Mouse (Mus musculus): ENCODE results near the gene Nacc2.

The Nacc2 gene

GRCm38 (mm10) chr2:26093897-26094296 is 29.1 kb downstream of the Nacc2 start:
- DNase-seq (ENCODE audit: low spot score), result no peak

- DNase-seq (ENCODE audit: low spot score), result peak; percentile 25
Measured at GRCm38 (mm10) chr2:26091771-26092393, 31.1 kb downstream of the Nacc2 start.

- peak; percentile 18 for DNase-seq (ENCODE audit: low spot score)
Measured at GRCm38 (mm10) chr2:26090876-26091770, 31.9 kb downstream of the Nacc2 start.

DNA sequence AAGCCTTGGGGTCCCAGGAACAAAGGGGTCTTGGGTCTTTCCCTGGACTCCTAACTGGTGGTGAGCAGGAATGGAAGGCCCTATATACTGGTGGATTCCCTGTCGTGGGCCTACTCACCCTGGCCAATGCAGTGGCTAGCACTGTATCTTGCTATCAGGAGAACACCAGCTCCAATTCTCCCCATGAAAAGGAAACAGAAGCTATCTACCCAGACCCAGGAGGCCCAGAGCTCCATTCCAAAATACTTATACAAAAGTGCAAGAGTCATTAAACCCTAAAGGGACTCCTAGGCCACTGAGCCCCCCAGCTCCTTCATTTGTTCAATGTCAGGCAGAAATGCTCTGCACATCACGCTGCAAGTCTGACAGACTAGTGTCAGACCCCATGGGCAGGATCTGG is 34.0 kb downstream of the Nacc2 start:
- no peak for DNase-seq (ENCODE audit: low spot score)

DNA sequence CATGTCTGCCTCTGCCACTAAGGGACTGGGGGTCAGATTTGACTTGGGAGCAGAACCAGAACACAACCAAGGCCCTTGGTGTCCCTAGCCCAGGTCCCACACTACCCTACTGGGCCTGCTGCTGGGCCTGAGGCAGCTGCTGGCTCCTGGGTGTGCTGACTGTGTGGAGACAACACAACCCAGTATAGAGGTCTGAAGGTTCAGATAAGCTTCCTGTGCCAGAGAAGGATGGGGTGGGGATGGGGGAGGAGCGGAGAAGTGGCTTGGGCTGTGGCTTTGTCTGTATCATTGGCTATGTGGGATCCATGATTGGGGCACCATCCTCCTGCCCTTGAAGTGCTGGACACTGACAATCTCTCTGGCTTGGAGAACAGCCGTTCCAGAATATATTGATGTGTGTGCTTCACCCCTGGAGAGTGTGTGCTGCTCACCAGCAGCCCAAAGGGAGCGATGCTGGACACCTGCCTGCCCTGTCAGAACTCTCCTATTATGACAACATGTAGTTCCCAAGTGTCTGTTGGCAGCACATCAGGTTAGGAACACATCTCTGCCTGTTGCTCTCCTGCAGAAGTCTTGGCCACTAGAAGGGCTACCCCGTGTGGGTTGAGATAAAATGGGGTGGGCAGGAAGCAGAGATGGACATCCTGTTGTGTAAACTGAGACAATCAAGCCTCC is 36.0 kb downstream of the Nacc2 start:
- DNase-seq (ENCODE audit: low spot score), result no peak

GRCm38 (mm10) chr2:26086505-26086904 is 36.5 kb downstream of the Nacc2 start:
- DNase-seq (ENCODE audit: low spot score), result no peak

DNA sequence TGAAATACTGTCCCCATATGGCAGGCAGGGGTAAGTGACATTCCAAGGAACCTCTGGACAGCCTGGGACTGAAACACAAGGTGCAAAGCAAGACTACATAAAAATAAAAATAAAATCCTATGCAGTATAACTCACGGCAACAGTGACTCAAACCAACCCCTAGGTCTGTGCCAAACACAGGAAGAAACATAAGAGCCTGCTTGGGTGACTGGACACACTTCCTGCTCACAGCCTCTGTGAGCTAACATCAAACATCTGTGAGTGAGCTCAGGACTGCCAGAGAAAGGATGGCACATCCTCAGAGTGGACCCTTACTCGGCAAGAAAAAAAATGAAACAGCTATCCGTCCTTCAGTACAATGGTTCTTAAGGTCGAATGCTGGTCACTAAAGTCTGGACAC is 40.1 kb downstream of the Nacc2 start:
- no peak for DNase-seq (ENCODE audit: low spot score)

DNA sequence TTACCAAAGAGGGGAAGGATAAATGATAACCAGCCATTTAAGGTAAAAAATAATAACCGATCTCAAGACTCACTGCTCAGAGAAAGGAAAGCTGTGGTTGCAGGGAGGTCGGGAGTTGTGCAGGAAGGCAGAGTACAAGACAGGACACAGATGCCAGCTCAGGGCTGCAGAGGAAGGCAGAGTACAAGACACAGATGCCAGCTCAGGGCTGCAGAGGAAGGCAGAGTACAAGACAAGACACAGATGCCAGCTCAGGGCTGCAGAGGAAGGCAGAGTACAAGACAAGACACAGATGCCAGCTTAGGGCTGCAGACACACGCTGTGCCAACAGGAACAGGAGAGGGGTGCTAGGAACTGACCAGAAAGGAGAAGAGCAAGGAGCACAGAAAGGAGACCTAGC is 42.2 kb downstream of the Nacc2 start:
- DNase-seq (ENCODE audit: low spot score), result no peak

DNA sequence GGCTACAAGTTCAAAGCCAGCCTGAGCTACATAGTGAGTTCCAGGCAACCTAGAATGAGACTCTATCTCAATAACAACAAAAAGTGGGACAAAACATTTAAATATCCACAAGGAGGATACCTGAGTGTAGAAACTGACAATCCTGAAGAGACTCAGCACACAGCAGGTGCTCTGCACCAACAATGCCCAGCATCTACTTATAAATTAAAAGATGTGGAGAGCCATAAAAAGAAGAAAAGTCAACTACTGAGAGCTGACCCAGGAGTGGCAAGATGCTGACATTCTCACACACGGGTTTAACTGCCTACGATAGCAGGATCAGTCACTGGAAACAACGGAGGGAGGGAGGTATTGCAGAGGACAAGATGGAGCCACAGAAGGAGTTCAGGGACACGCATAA is 43.6 kb downstream of the Nacc2 start:
- DNase-seq (ENCODE audit: low spot score), result no peak

DNA sequence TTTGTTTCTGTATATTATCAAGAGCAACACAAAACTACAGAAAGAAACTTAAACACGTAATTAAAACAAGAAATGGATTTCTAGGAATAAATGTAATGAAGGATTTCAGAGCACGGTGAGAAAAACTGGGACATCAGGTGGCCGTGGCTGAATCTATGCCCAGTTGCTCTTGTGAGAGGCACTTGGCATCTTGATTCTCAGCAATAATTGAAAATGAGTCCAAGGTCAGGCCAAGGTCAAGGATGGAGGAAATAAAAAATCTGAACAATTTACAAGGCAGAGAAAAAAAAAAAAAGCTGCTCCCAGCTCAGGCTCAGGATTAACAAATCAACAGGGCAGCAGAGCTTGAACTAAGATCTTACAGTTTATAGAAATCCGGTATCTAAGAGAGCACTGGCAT is 46.0 kb downstream of the Nacc2 start:
- DNase-seq (ENCODE audit: low spot score), result no peak

GRCm38 (mm10) chr2:26076121-26076520 is 46.9 kb downstream of the Nacc2 start:
- no peak for DNase-seq (ENCODE audit: low spot score)

- DNase-seq (ENCODE audit: low spot score), result no peak
Measured at GRCm38 (mm10) chr2:26074551-26074950, 48.5 kb downstream of the Nacc2 start.

DNA sequence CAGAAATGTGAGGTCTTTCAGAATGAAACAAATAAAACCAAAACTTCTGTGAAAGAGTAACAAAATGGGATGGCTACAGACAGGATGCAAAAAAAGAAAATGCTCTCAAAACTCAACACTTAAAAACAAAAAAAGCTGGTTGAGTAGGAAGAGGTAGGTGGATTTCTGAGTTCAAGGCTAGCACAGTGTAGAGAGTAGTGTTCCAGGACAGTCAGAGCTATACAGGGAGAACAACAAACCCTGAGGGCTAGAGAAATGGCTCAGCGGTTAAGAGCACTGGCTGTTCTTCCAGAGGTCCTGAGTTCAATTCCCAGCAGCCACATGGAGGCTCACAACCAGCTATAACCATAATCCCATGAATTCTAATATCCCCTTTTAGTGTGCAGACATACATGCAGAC is 54.4 kb downstream of the Nacc2 start:
- no peak for DNase-seq (ENCODE audit: low spot score)

DNA sequence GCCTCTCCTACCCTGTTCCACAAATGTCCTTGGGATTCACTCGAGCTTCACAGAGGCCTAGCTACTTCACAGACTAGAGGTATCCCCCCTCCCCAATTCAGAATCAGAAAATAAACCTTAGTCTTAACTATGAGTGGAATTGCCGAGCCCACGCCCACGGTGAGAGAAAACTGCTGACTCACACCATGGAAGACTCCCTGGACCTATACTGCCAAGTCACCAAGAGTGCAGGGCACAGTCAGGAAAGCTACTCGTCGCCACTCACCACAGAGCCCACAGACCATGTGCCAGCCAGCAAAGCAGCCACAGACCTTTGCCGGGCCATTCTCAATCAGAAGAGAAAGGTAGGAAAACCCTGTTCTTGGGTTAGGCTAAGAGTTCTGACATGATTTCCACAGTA is 54.8 kb downstream of the Nacc2 start:
- DNase-seq (ENCODE audit: low spot score), result no peak

GRCm38 (mm10) chr2:26066527-26066926 is 56.5 kb downstream of the Nacc2 start:
- no peak for DNase-seq (ENCODE audit: low spot score)

- no peak for DNase-seq (ENCODE audit: low spot score)
Measured at GRCm38 (mm10) chr2:26062742-26063427, 60.1 kb downstream of the Nacc2 start.

- no peak for DNase-seq (ENCODE audit: low spot score)
Measured at GRCm38 (mm10) chr2:26062241-26062640, 60.8 kb downstream of the Nacc2 start.

DNA sequence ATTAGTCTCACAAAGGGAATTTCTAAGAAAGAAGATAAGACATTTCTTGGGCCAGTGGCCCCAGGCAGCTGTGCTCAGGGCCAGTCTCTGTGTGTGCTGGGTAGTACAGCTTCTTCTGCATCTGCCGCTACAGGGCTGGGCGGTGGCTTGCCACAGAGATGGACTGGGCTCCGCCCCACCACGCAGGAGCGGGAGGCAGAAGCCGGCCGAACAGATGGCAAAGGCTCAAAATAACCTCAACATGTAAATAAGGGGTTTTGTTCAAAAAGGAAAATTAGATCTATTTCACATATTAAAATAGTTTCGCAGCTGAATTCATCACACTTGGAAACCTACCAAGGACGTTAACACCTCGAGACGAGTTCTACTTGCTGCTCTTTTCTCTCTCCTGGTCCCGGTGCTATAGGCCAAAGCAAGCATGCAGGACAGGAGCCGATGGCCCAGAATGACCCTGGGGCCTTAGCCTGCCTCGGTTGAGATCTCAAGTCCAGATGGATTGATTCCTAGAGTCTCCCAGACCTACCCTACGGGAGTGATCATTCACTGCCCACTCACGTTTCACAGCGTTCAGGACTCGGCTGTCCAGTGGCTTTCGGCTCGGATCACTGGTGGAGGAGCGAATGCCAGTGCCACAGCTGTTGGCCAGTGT is 61.9 kb downstream of the Nacc2 start:
- DNase-seq (ENCODE audit: low spot score), result no peak

DNA sequence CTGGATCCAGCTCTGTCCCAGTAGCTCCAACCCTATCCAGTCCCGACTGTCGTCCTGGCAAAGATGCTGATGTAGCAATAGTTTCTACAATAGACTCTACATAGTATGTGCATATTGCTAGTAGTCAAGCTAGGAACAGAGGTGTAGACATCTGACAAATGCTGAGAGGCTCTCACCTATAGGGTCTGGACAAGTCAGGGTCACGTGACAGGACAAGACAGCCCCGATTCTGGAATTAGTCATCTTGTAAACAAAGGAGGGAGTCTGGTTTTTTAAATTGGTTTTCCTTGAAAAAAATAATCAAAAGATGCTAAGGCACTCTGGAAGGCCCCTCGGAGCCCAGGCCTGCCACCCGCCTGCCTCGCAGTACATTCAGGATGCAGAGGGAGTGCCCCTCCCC is 66.0 kb downstream of the Nacc2 start:
- no peak for DNase-seq (ENCODE audit: low spot score)

DNA sequence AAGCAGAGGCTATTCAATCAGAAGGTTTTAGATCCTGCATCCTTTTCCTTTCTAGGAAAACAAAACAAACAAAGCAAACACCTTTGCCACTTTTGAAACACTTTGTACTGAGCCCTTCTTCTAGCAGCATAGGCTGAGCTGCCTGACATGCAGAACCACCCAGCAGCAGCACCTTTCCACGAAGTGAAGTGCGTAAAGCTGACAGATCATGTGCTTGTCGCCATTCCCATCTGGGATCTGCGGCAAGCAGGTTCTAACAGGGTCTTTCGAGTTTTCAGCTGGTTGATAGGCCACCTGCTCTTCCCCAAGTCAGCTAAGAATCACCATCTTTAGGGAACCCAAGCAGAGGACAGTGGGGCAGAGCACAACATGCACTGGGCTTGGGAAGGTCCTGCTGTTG is 66.8 kb downstream of the Nacc2 start:
- DNase-seq (ENCODE audit: low spot score), result no peak

GRCm38 (mm10) chr2:26055747-26056102 is 67.3 kb downstream of the Nacc2 start:
- DNase-seq (ENCODE audit: low spot score), result no peak

Data from ovary, postnatal 36 days (tissue).